Mouse (Mus musculus) MEL (cell line): ENCODE measurements around the gene Acrbp. TPM values are rescaled to one million over a fixed set of nuclear protein-coding genes. Genes with fewer than 3 reads are reported as not detected.
A peak's percentile ranks its signal among the peaks of the same experiment; 100 is the strongest.

Source experiments
- DNase-seq: peaks from one replicate; pipeline ENCODE4 v3.0.0; 2011; ENCODE audit warnings: low read depth, low spot score
- H3K27ac ChIP-seq: 2 replicates; pipeline ENCODE4 v1.5.1; 2012; ENCODE audit warnings: low read depth, mild to moderate bottlenecking, control low read depth, low read length, moderate library complexity; ENCODE audit not compliant: control insufficient read depth
- H3K27me3 ChIP-seq, 2 experiments: fragments of 150-350 bp in 1 of 2; sonication (generic) in 1 of 2; 2 replicates each; pipeline ENCODE4 v1.6.1; 2012; ENCODE audit warnings: low read length in 2 of 2, mild to moderate bottlenecking in 2 of 2, improper control_type of control experiment in 1 of 2, moderate library complexity in 1 of 2; ENCODE audit not compliant: insufficient read depth in 2 of 2, control insufficient read depth in 1 of 2
- H3K36me3 ChIP-seq, 2 experiments: 2 replicates each; pipeline ENCODE4 v1.6.1; 2012 to 2014; ENCODE audit warnings: low read length in 2 of 2, improper control_type of control experiment in 1 of 2, inconsistent platforms in 1 of 2, mild to moderate bottlenecking in 1 of 2; ENCODE audit not compliant: insufficient read depth in 2 of 2, control insufficient read depth in 1 of 2
- H3K4me1 ChIP-seq, 2 experiments: fragments of 150-350 bp in 1 of 2; sonication (generic) in 1 of 2; 2 replicates each; pipeline ENCODE4 v1.6.1; 2012; ENCODE audit warnings: low read length in 2 of 2, improper control_type of control experiment in 1 of 2, mild to moderate bottlenecking in 1 of 2; ENCODE audit not compliant: insufficient read depth in 2 of 2, control insufficient read depth in 1 of 2
- H3K4me3 ChIP-seq, 2 experiments: fragments of 150-350 bp in 1 of 2; sonication (generic) in 1 of 2; 2 replicates each; pipeline ENCODE4 v1.5.1; 2012; ENCODE audit warnings: low read depth in 2 of 2, low read length in 2 of 2, mild to moderate bottlenecking in 2 of 2, moderate library complexity in 2 of 2, control low read depth in 1 of 2, improper control_type of control experiment in 1 of 2; ENCODE audit not compliant: control insufficient read depth in 1 of 2, insufficient read depth in 1 of 2
- H3K79me2 ChIP-seq: 2 replicates; pipeline ENCODE4 v1.6.1; 2012; ENCODE audit warnings: mild to moderate bottlenecking, low read length, moderate library complexity; ENCODE audit not compliant: control insufficient read depth, poor library complexity, insufficient read depth
- H3K9ac ChIP-seq: 2 replicates; pipeline ENCODE4 v1.6.1; 2012; ENCODE audit warnings: low read depth, mild to moderate bottlenecking, control low read depth, low read length, moderate library complexity; ENCODE audit not compliant: control insufficient read depth, poor library complexity, severe bottlenecking
- H3K9me3 ChIP-seq: fragments of 150-350 bp; sonication (generic); replicated peaks from 2 replicates; pipeline ENCODE4 v1.6.1; 2012; ENCODE audit warnings: mild to moderate bottlenecking, low read length, improper control_type of control experiment, moderate library complexity; ENCODE audit not compliant: insufficient read depth
- CHD1 ChIP-seq: IDR thresholded peaks from 2 replicates; pipeline ENCODE4 v1.6.1; 2012; ENCODE audit warnings: low read depth, mild to moderate bottlenecking, inconsistent platforms, low read length, improper control_type of control experiment
- CHD2 ChIP-seq: IDR thresholded peaks from 2 replicates; pipeline ENCODE4 v1.6.1; 2011; ENCODE audit warnings: low read length, improper control_type of control experiment
- GABPA ChIP-seq: IDR thresholded peaks from 2 replicates; pipeline ENCODE4 v1.6.1; 2012; ENCODE audit warnings: low read depth, mild to moderate bottlenecking, inconsistent platforms, low read length, improper control_type of control experiment, moderate library complexity
- GATA1 ChIP-seq: IDR thresholded peaks from 2 replicates; pipeline ENCODE4 v1.6.1; 2011; ENCODE audit warnings: low read depth, low read length, improper control_type of control experiment
- JUND ChIP-seq: IDR thresholded peaks from 2 replicates; pipeline ENCODE4 v1.6.1; 2011; ENCODE audit warnings: low read depth, mild to moderate bottlenecking, improper control_type of control experiment, low read length
- KAT2A ChIP-seq: conservative IDR thresholded peaks from 2 replicates; pipeline ENCODE4 v1.6.1; 2012; ENCODE audit warnings: low read depth, low read length, improper control_type of control experiment, inconsistent platforms
- MAFK ChIP-seq: IDR thresholded peaks from 2 replicates; pipeline ENCODE4 v1.6.1; 2011; ENCODE audit warnings: low read depth, mild to moderate bottlenecking, low read length, improper control_type of control experiment, borderline replicate concordance
- MAX ChIP-seq: IDR thresholded peaks from 2 replicates; pipeline ENCODE4 v1.6.1; 2011; ENCODE audit warnings: low read length, improper control_type of control experiment
- MEF2A ChIP-seq: IDR thresholded peaks from 2 replicates; pipeline ENCODE4 v1.6.1; 2014; ENCODE audit warnings: low read depth, mild to moderate bottlenecking, inconsistent platforms, low read length, improper control_type of control experiment; ENCODE audit not compliant: poor library complexity, insufficient replicate concordance, severe bottlenecking; ENCODE audit errors: extremely low read depth
- MXI1 ChIP-seq: IDR thresholded peaks from 2 replicates; pipeline ENCODE4 v1.6.1; 2011; ENCODE audit warnings: mild to moderate bottlenecking, low read depth, low read length, improper control_type of control experiment
- MYC ChIP-seq: IDR thresholded peaks from 2 replicates; pipeline ENCODE4 v1.6.1; 2011; ENCODE audit warnings: low read depth, mild to moderate bottlenecking, low read length, improper control_type of control experiment, moderate library complexity
- NELFE ChIP-seq: IDR thresholded peaks from 2 replicates; pipeline ENCODE4 v1.6.1; 2011; ENCODE audit warnings: low read depth, low read length, improper control_type of control experiment
- POLR2A ChIP-seq, 2 experiments: IDR thresholded peaks; 2 replicates each; pipeline ENCODE4 v1.6.1; 2011 to 2012; ENCODE audit warnings: low read length in 2 of 2, mild to moderate bottlenecking in 2 of 2, control low read depth in 1 of 2, improper control_type of control experiment in 1 of 2, low read depth in 1 of 2, moderate library complexity in 1 of 2; ENCODE audit not compliant: control insufficient read depth in 1 of 2, insufficient read depth in 1 of 2, poor library complexity in 1 of 2
- POLR2AphosphoS2 ChIP-seq: IDR thresholded peaks from 2 replicates; pipeline ENCODE4 v1.6.1; 2011; ENCODE audit warnings: low read length, improper control_type of control experiment
- POLR2AphosphoS5 ChIP-seq: IDR thresholded peaks from 2 replicates; pipeline ENCODE4 v1.6.1; 2012; ENCODE audit warnings: low read depth, borderline replicate concordance, mild to moderate bottlenecking, inconsistent platforms, low read length, moderate library complexity, mixed read lengths
- RAD21 ChIP-seq: IDR thresholded peaks from 2 replicates; pipeline ENCODE4 v1.6.1; 2011; ENCODE audit warnings: mild to moderate bottlenecking, low read depth, low read length, improper control_type of control experiment
- RCOR1 ChIP-seq: IDR thresholded peaks from 2 replicates; pipeline ENCODE4 v1.6.1; 2012; ENCODE audit warnings: low read depth, mild to moderate bottlenecking, inconsistent platforms, low read length, improper control_type of control experiment
- TBP ChIP-seq: IDR thresholded peaks from 2 replicates; pipeline ENCODE4 v1.8.0; 2011; ENCODE audit warnings: low read depth, low read length, improper control_type of control experiment
- polyA plus RNA-seq, 2 experiments: library from polyadenylated mRNA; stranded (reverse) in 1 of 2; unstranded in 1 of 2; fragments of >175 nt in 1 of 2; fragments of >200 nt in 1 of 2; gene quantifications; 2 replicates each; pipeline versions ENCODE4 v1.2.1 to v1.2.4; 2012; ENCODE audit warnings: low replicate concordance in 2 of 2, low read depth in 1 of 2; ENCODE audit not compliant: insufficient read length in 2 of 2, insufficient read depth in 1 of 2, missing spikeins in 1 of 2
- total RNA-seq: library from RNA; depleted of rRNA; stranded (reverse); fragments of 300-350 nt; gene quantifications from 2 replicates; pipeline ENCODE4 v1.2.3, GENCODE M21; 2012

Acrbp gene
- total and polyA plus RNA-seq, 3 experiments: 3.3 to 5.3 TPM; not detected in 1

DNA sequence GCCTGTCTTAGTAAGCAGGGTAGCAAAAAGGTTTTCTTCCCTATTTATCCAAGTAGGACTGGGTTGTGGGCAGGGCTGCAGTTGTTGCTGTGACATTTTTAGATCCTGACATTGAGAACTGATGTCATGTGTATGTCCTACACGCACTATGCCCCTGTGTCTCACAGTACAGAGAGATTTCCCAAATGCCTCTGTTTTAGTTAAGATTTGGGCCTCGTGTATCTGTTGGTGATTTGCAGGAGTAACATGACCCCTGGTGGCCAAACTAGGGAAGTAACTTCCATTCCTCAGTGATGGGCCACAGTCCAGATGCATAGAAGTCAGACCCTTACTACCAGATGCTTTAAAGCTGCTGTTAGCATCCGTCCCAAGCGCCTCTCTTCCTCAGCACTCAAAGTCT, 34.9 kb downstream of the Acrbp start (continued):
- no peak for TF ChIP-seq CHD1
- TF ChIP-seq CHD2: no peak
- no peak for TF ChIP-seq POLR2AphosphoS2
- 0 out of 2 replicates have a peak, but pooled peaks have one; percentile 15 for TF ChIP-seq JUND
- TF ChIP-seq MAFK: no peak
- peak; percentile 96 for TF ChIP-seq MYC
- TF ChIP-seq RAD21: peak; percentile 97
- TF ChIP-seq TBP: no peak
- no peak for TF ChIP-seq KAT2A

DNA sequence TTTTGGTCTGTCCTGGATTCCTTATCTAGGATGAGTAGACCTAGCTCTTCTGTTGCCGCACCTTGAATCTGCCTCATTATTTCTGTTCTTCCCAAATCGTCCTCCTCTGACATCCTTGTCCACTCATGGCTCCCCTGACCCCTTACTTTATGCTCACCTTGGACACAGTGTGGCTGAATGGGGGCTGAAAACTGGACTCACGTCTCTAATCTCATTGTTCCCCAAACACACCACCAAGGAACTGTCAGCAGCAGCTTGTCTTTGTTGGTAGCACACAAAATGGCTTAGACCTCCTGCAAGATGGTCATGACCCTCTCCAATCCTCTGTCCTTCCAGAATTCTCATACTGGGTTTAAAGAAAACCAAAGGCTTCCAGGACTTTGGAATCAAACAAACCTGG, 38.4 kb downstream of the Acrbp start:
- Histone ChIP-seq H3K9ac (no peak overlapping the region), H3K4me1 (peaks cover 5 to 15% of the 10 kb centered on the region in 2 experiments), H3K27ac (peak overlapping the region; percentile 58; the same call in 1 of the 2 replicates), H3K4me3 (no peak overlapping the region), H3K79me2 (no peaks in the 10 kb centered on the region; the same call in 1 of the 2 replicates), H3K36me3 (peaks cover 0 to 14% of the 10 kb centered on the region in 2 experiments; a peak in 2 of 4 replicates), H3K9me3 (no peaks in the 10 kb centered on the region), H3K27me3 (no peaks in the 10 kb centered on the region)
- DNase-seq: no peak
- TF ChIP-seq MXI1: no peak
- no peak for TF ChIP-seq RCOR1
- TF ChIP-seq MAX: no peak
- no peak for TF ChIP-seq POLR2AphosphoS2
- no peak for TF ChIP-seq POLR2A (IDR thresholded peaks at IDR 0.05; ENCODE audit: control insufficient read depth in 1 of 2, insufficient read depth in 1 of 2, low read depth in 1 of 2, low read length in 2 of 2, poor library complexity in 1 of 2)
- TF ChIP-seq GATA1: no peak
- TF ChIP-seq JUND: no peak
- TF ChIP-seq MEF2A: no peak
- no peak for TF ChIP-seq POLR2AphosphoS5
- no peak for TF ChIP-seq GABPA
- no peak for TF ChIP-seq NELFE
- no peak for TF ChIP-seq KAT2A
- TF ChIP-seq MYC: no peak
- TF ChIP-seq MAFK: no peak
- TF ChIP-seq CHD2: no peak
- TF ChIP-seq, all 39 proteins: peak for 0
